Mouse (Mus musculus) liver, adult (tissue): Measurements from ENCODE around the gene Ulk1.

Experiments used
- GATA4 ChIP-seq: IDR thresholded peaks from 2 replicates; pipeline ENCODE4 v1.6.1; 2014; ENCODE audit warnings: mild to moderate bottlenecking, low read length; ENCODE audit not compliant: insufficient replicate concordance

Gene Ulk1

GRCm38 (mm10) chr5:110809667-110810325 is at the start of gene Ulk1:
Ulk1 (minus strand) TSS chr5:110810097.
- no peak for TF ChIP-seq GATA4

DNA sequence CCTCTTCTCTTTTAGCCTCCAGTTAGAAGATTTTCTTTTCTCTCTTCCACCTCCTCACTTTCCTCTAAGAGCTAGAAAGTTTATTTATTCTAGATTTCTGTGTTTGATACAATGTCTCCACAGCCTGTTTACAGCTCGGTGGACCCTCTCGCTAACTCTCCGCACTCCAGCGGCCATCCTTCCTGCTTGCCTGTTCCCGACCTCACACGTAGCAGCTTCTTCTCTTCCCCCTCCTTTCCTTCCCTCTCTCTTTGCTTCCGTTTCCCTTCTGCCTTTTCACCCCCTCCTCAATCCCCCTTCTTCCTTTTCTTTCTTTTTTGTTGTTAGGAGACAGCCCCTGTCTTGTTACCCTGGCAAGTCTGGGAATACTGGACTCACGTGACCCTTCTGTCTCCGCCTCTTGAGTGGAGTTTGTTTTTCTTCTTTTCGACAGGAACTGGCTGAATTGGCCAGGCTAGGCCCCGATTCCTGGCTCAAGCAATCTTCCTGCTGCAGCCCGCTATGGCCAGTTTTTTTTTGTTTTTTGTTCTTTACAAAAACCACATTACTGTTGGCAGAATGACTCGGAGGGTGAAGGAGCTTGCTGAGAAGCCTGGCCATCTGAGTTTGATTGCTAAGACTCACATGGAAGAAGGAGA is 49.2 kb upstream of the Ulk1 start:
- no peak for TF ChIP-seq GATA4

DNA sequence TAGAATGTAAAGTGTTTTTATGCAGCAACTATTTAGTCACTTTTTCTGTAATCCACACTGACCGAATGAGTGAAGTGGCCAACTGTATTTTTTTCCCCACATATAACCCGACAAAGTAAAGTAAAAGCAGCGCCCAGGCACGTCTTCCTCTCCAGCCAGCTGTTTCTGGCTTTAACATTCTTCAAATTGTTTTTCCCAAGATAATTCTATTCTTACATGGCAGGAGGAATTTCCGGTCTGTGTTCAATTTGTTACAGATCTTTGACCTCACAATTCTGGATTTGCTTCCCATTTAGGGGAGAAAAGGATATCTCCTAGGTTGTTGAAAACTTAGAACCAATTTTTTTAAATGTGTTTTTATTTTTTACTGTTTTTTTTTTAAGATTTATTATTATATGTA is 47.2 kb upstream of the Ulk1 start:
- peak; percentile 51; the same call in 1 of the 2 replicates for TF ChIP-seq GATA4

- no peak for TF ChIP-seq GATA4
These were observed 43.1 kb upstream of the Ulk1 start for GRCm38 (mm10) chr5:110852990-110853389.

GRCm38 (mm10) chr5:110841046-110841862 is 31.4 kb upstream of the Ulk1 start:
- TF ChIP-seq GATA4, result no peak

GRCm38 (mm10) chr5:110840465-110840864 is 30.6 kb upstream of the Ulk1 start:
- no peak for TF ChIP-seq GATA4

DNA sequence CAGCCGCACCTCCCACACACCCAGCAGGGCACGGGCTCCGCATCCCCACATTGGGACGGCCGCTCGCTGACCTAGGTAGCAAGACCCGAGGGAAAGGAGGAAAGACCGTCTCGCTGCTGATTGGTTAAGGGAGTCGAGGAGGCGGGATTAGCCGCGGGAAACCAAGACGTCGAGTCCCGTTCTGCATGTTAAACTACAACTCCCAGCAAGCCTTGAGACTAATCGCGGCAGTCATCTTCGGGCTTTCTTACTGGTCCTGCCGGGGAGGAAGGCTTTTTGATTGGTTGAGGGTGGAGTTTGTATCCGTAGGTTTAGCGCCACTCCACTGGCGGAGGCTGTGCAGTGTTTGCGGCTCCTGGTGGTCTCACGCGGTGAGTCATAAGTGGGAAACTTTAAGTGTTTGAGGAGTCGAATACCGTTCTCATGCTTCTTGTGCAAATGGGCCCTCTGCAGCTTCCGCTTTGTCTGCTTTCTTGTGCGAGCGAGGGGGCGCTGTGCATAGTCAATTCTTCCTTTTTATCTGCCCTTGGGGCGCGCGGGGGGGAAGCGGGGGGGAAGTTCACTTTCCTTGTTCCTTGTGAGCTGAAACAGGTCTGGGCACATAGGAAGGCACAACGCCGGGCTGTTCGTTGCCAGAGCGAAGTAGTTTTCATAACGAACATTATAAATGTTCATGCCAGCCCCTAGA is 29.9 kb upstream of the Ulk1 start, which contains the start of the genes Hscb and Chek2:
Hscb (minus strand) TSS at position 100 of the 688 bp plus-strand sequence.
Chek2 (plus strand) TSS at position 302 of the 688 bp plus-strand sequence.
- peak; percentile 45; the same call in 1 of the 2 replicates for TF ChIP-seq GATA4

- no peak for TF ChIP-seq GATA4
These were observed 29.3 kb upstream of the Ulk1 start for GRCm38 (mm10) chr5:110839038-110839677.

GRCm38 (mm10) chr5:110835959-110836358 is 26.1 kb upstream of the Ulk1 start:
- TF ChIP-seq GATA4, result peak; percentile 73; the same call in 1 of the 2 replicates

GRCm38 (mm10) chr5:110831036-110831720 is 21.3 kb upstream of the Ulk1 start:
- no peak for TF ChIP-seq GATA4

- no peak for TF ChIP-seq GATA4
These were observed 17.7 kb upstream of the Ulk1 start for GRCm38 (mm10) chr5:110827576-110827975.

DNA sequence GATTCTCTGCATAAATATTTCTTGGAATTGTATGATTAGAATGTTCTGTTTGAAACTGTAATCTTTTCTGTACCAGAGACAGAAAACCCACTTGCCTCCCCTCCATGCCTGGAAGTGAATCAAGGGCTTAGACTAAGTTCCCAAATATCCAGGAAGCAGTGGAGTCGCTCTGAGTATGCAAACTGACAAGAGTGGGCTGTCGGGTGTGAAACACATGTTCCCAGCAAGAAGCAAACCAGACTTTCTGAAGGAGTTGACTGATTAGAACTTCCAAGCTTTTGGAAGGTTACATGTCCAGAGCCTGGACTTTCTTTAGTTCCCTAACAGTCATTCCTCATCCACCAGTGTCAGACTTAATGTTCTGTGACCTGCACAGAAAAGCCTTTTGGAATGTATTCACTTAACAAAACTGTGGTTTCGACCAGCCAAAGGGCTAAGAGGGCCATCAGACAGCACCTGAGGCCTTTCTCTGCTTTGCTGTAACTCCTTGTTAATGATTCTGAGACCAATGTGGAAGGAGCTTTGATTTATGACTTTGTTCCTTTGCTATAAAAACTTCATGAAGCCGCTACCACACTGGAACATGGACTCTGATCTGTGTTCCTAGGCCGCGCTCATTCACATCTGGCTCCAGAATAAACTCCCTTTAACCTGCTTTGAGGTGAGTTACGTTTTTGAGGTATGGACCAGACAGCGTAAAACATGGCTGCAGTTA is 17.0 kb upstream of the Ulk1 start:
- TF ChIP-seq GATA4, result no peak

- no peak for TF ChIP-seq GATA4
These were observed 14.5 kb upstream of the Ulk1 start for GRCm38 (mm10) chr5:110824421-110824820.

- no peak for TF ChIP-seq GATA4
These were observed 853 bp downstream of the Ulk1 start for GRCm38 (mm10) chr5:110808821-110809666.
